Mouse (Mus musculus) left cerebral cortex, adult 18-20 months (tissue): ENCODE measurements around the gene Klhl6. TPM values are rescaled to one million over a fixed set of nuclear protein-coding genes. Genes with fewer than 3 reads are reported as not detected.

ENCODE experiments used
- total RNA-seq, 2 experiments: library from RNA; stranded (reverse); gene quantifications; 2 replicates each; pipeline ENCODE4 v1.2.3; 2021

The Klhl6 gene
- total RNA-seq, 2 experiments from 2014 or later, result 0.79 to 0.84 TPM

Other genes with a start within 250 kb of the Klhl6 start
- gene B3gnt5, start 222.8 kb downstream of the Klhl6 start, total RNA-seq, result under 1 TPM; 0.44 to 0.75 TPM
- gene Klhl24, start 114.5 kb upstream of the Klhl6 start, total RNA-seq, result 10 to 100 TPM; 74.9 to 76.1 TPM
- 10 to 100 TPM; 28.6 to 33.3 TPM for gene Yeats2, start 158.0 kb upstream of the Klhl6 start, total RNA-seq